Mouse (Mus musculus) heart, embryonic 12.5 days (tissue): ENCODE data around the gene Ces1a. TPM values are rescaled to one million over a fixed set of nuclear protein-coding genes. Genes with fewer than 3 reads are reported as not detected.

Source experiments
- ATAC-seq: fragments of 200-750 bp; cut with Nextera tagmentation; 2 replicates; pipeline ENCODE4 v1.8.0; 2017; ENCODE audit warnings: moderate TSS enrichment, moderate library complexity; ENCODE audit not compliant: insufficient number of reproducible peaks, low FRiP score
- H3K27ac ChIP-seq: fragments of 300-500 bp; sonication (generic); 2 replicates; pipeline ENCODE4 v1.5.1; 2016; ENCODE audit warnings: mild to moderate bottlenecking, moderate library complexity; ENCODE audit not compliant: poor library complexity, severe bottlenecking
- H3K27me3 ChIP-seq: fragments of 300-500 bp; sonication (generic); replicated peaks from 2 replicates; pipeline ENCODE4 v1.6.1; 2016; ENCODE audit warnings: mild to moderate bottlenecking, moderate library complexity
- H3K36me3 ChIP-seq: fragments of 300-500 bp; sonication (generic); 2 replicates; pipeline ENCODE4 v1.6.1; 2016; ENCODE audit warnings: mild to moderate bottlenecking, moderate library complexity
- H3K4me1 ChIP-seq: fragments of 300-500 bp; sonication (generic); replicated peaks from 2 replicates; pipeline ENCODE4 v1.6.1; 2016; ENCODE audit warnings: mild to moderate bottlenecking
- H3K4me2 ChIP-seq: fragments of 300-500 bp; sonication (generic); 2 replicates; pipeline ENCODE4 v1.6.1; 2016; ENCODE audit warnings: mild to moderate bottlenecking, moderate library complexity
- H3K4me3 ChIP-seq: fragments of 300-500 bp; sonication (generic); 2 replicates; pipeline ENCODE4 v1.5.1; 2016; ENCODE audit warnings: mild to moderate bottlenecking
- H3K9ac ChIP-seq: fragments of 300-500 bp; sonication (generic); 2 replicates; pipeline ENCODE4 v1.6.1; 2016; ENCODE audit warnings: mild to moderate bottlenecking, moderate library complexity
- H3K9me3 ChIP-seq: fragments of 300-500 bp; sonication (generic); replicated peaks from 2 replicates; pipeline ENCODE4 v1.6.1; 2016; ENCODE audit warnings: mild to moderate bottlenecking, moderate library complexity
- WGBS: fragments of 180-500 bp; shearing (Covaris S2); methylation state at CpG from one replicate; pipeline ENCODE4 v1.1.7; 2016; 5-methylcytosine and 5-hydroxymethylcytosine counted together
- polyA plus RNA-seq: library from polyadenylated mRNA; unstranded; fragments of >200 nt; fragmentation: Nextera tagmentation; extraction: Ambion mirVana; gene quantifications from 2 replicates; pipeline ENCODE4 v1.2.1, GENCODE M21; 2016

Ces1a gene
- polyA plus RNA-seq: not detected in 2 replicates

- H3K27ac ChIP-seq: no peak within 1 kb of the TSS
- no peak for ATAC-seq
- 73% methylated on average over 3 of the region's 3 CpGs for WGBS
- no peaks in the 10 kb centered on the region for H3K4me1 ChIP-seq
- H3K27me3 ChIP-seq: no peaks in the 10 kb centered on the region
- H3K9me3 ChIP-seq: no peaks in the 10 kb centered on the region
- no peak within 1 kb of the TSS for H3K9ac ChIP-seq
- H3K36me3 ChIP-seq: no peaks in the 10 kb centered on the region
- no peak within 1 kb of the TSS for H3K4me2 ChIP-seq
- H3K4me3 ChIP-seq: no peak within 1 kb of the TSS
Measured at GRCm38 (mm10) chr8:93048092-93048491, at the start of gene Ces1a. Gene Ces1a (minus strand): TSS chr8:93048192.

DNA sequence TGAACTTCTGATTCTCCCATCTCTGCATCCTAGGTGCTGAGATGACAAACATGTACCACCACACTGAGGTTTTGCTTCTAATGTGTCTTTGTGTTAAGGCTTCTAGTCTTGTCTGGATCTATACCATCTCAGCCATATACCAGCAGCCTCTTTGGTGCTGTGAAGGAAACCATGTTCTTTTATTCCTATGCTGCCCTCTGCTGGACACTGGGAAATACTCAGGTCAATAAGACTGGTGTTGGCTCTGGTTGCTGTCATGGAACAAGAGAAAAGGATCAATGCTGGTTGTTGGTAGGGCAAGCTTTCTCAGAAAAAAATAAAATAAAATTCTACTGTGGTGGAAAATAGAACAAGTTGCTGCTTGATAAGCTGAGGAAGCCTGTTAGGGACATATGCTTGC, 47.4 kb upstream of the Ces1a start:
- Histone ChIP-seq H3K36me3 (no peaks in the 10 kb centered on the region), H3K27me3 (no peaks in the 10 kb centered on the region)
- ATAC-seq: no peak

GRCm38 (mm10) chr8:93091324-93091723, 43.3 kb upstream of the Ces1a start:
- H3K9me3 ChIP-seq: no peaks in the 10 kb centered on the region
- H3K27me3 ChIP-seq: no peaks in the 10 kb centered on the region
- no peak for ATAC-seq
- H3K27ac ChIP-seq: no peak overlapping the region
- peaks cover 3% of the 10 kb centered on the region; the same call in 1 of the 2 replicates for H3K4me1 ChIP-seq
- no peaks in the 10 kb centered on the region for H3K36me3 ChIP-seq
- 65% methylated on average over 1 of the region's 1 CpGs for WGBS
- H3K4me3 ChIP-seq: no peak overlapping the region
- H3K4me2 ChIP-seq: no peak overlapping the region
- no peak overlapping the region for H3K9ac ChIP-seq

More for the DNA sequence above, 47.4 kb upstream of the Ces1a start:
- Histone ChIP-seq H3K9me3 (no peaks in the 10 kb centered on the region), H3K9ac (no peak overlapping the region), H3K4me2 (no peak overlapping the region), H3K4me1 (no peaks in the 10 kb centered on the region), H3K4me3 (no peak overlapping the region), H3K27ac (no peak overlapping the region)

DNA sequence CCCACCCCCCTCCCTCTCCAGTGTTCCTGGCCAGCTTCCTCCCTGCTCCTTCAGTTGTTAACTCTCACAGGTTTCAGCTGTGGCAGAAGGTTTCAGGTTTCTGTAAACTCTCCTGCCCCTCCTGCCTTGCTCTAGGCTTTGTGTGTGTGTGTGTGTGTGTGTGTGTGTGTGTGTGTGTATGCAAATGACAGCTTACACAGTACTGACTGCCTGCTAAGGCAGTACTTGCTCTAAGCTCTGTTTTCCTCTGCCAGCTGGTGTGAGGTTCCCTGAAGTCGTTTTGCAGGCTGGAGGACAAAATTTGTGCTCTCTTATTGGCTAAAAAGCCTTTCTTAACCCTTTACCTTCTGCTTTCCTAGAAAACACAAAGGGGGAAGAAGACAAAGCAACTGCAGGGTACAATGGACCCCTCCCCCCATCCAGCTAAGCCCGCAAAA, 40.7 kb upstream of the Ces1a start:
- Histone ChIP-seq H3K9ac (no peak overlapping the region), H3K4me1 (peaks cover 3% of the 10 kb centered on the region; the same call in 1 of the 2 replicates), H3K27ac (no peak overlapping the region), H3K4me2 (0 out of 2 replicates have a peak overlapping the region, but pooled peaks have one; percentile 24), H3K36me3 (no peaks in the 10 kb centered on the region), H3K4me3 (no peak overlapping the region), H3K27me3 (no peaks in the 10 kb centered on the region), H3K9me3 (no peaks in the 10 kb centered on the region)
- ATAC-seq: no peak
- 6% methylated on average over 2 of the region's 2 CpGs for WGBS

DNA sequence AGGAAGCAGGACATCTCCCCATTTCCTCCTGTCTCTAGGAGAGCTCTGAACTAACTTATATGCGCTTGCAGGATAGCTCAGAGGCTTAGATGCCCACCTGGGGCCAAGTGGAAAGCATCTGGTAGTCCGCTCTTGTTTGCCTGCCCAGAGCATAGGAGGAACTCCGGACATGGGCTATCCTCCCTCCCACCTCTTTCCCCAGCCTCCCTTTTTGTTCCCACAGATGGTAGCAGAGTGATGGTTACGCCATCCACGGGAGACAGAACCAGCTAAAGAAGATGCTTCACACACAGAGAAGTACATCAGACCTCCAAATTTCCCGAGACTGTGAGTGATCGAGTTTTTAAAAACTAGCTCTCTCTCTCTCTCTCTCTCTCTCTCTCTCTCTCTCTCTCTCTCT, 40.2 kb upstream of the Ces1a start:
- peak overlapping the region; percentile 24; the same call in 1 of the 2 replicates for H3K4me2 ChIP-seq
- no peak overlapping the region for H3K27ac ChIP-seq
- no peaks in the 10 kb centered on the region for H3K9me3 ChIP-seq
- ATAC-seq: no peak
- H3K27me3 ChIP-seq: no peaks in the 10 kb centered on the region
- H3K4me3 ChIP-seq: no peak overlapping the region
- H3K36me3 ChIP-seq: no peaks in the 10 kb centered on the region
- WGBS: 33% methylated on average over 7 of the region's 7 CpGs
- H3K9ac ChIP-seq: no peak overlapping the region
- H3K4me1 ChIP-seq: peaks cover 3% of the 10 kb centered on the region; the same call in 1 of the 2 replicates

DNA sequence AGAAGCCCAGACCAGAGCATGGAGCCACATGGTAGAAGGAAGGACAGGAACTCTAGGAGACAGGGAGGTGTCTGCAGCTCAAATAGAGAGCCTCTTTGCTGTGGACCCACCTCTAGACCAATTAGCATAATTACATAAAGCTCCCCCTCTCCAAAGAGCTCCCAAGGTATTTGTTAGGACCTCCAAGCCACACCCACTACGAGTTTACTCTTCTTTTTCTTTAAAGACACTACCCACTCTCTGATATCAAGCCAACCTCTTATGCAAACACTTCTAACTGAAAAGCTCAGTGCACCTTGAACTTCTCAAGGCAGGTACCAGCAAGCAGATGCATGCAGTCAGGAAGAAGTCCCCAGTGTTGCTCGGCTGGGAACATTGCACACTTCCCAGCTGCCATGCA, 31.9 kb upstream of the Ces1a start, which contains the start of gene Ces1b:
Gene Ces1b, minus strand, starts transcription at position 131 of the 400 bp plus-strand sequence.
- H3K27ac ChIP-seq: no peak within 1 kb of the TSS
- no peaks in the 10 kb centered on the region for H3K4me1 ChIP-seq
- H3K27me3 ChIP-seq: no peaks in the 10 kb centered on the region
- H3K9ac ChIP-seq: no peak within 1 kb of the TSS
- H3K4me3 ChIP-seq: no peak within 1 kb of the TSS
- no peak for ATAC-seq
- 65% methylated on average over 2 of the region's 2 CpGs for WGBS
- no peaks in the 10 kb centered on the region for H3K36me3 ChIP-seq
- no peaks in the 10 kb centered on the region for H3K9me3 ChIP-seq
- no peak within 1 kb of the TSS for H3K4me2 ChIP-seq

DNA sequence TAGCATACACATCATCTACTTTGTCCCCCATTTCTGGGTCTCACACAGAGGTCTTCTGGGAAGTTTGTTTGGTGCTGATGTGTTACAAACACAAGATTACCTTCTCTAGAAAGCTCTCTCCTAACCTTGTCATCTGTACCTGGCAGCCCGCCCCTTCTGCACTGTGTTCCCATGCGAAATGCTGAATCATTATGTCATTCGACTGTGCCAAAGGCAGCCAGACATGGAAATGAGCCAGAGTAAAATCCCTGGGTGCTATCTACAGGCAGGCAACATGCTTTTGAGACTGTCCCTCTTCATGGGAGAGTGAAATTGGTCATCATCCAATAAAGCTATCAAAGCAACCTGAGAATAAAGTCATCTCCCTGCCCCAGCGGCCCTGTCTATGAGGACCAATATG, 27.3 kb upstream of the Ces1a start:
- no peaks in the 10 kb centered on the region for H3K27me3 ChIP-seq
- 84% methylated on average over 4 of the region's 4 CpGs for WGBS
- no peak overlapping the region for H3K4me3 ChIP-seq
- H3K4me2 ChIP-seq: no peak overlapping the region
- H3K36me3 ChIP-seq: no peaks in the 10 kb centered on the region
- H3K4me1 ChIP-seq: no peaks in the 10 kb centered on the region
- H3K9ac ChIP-seq: no peak overlapping the region
- H3K9me3 ChIP-seq: no peaks in the 10 kb centered on the region
- ATAC-seq: no peak
- no peak overlapping the region for H3K27ac ChIP-seq

DNA sequence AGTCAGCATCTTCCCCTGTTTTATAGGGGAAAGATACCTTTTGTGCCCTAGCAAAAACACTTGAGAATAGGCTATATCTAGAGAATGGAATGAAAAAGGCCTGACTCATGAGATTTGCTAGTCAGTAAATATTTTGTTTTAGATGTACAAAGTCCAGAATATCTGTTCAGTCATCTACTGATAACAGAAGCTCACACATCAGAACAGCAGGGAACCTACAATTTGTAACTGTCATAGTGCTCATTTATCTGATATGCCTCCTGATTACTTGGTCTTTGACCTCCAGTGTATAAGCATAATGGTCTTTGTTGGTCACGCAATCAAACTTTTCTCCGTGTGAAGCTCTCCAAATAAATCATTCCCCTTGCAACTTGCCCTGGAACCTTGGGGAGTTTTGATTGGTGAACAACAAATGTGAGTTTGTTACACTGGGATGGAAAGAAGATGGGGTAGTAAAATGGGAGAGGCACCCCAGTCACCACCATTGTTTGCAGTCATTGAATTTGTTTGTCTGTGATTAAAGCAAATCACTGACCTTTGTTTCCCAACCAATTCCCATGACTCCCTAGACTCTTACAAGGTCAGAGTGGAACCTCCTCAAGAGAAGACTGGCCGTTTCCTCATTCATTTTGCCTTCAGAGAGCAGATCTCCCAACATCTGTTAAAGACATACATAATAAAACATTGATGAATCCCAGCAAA, 15.6 kb upstream of the Ces1a start:
- Histone ChIP-seq H3K36me3 (no peaks in the 10 kb centered on the region), H3K4me3 (no peak overlapping the region), H3K4me2 (no peak overlapping the region), H3K27ac (no peak overlapping the region), H3K4me1 (no peaks in the 10 kb centered on the region), H3K9me3 (no peaks in the 10 kb centered on the region), H3K27me3 (no peaks in the 10 kb centered on the region; the same call in 1 of the 2 replicates), H3K9ac (no peak overlapping the region)
- 71% methylated on average over 3 of the region's 3 CpGs for WGBS
- no peak for ATAC-seq

GRCm38 (mm10) chr8:93059185-93059584, 11.2 kb upstream of the Ces1a start:
- ATAC-seq: no peak
- no peak overlapping the region for H3K4me2 ChIP-seq
- WGBS: 10% methylated on average over 2 of the region's 2 CpGs
- no peaks in the 10 kb centered on the region for H3K36me3 ChIP-seq
- H3K27me3 ChIP-seq: no peaks in the 10 kb centered on the region; the same call in 1 of the 2 replicates
- H3K27ac ChIP-seq: no peak overlapping the region
- H3K4me3 ChIP-seq: no peak overlapping the region
- H3K4me1 ChIP-seq: peaks cover 4% of the 10 kb centered on the region
- H3K9ac ChIP-seq: no peak overlapping the region
- H3K9me3 ChIP-seq: no peaks in the 10 kb centered on the region

- H3K27ac ChIP-seq: no peak overlapping the region
- ATAC-seq: no peak
Measured at GRCm38 (mm10) chr8:93055238-93055637, 7.2 kb upstream of the Ces1a start.

DNA sequence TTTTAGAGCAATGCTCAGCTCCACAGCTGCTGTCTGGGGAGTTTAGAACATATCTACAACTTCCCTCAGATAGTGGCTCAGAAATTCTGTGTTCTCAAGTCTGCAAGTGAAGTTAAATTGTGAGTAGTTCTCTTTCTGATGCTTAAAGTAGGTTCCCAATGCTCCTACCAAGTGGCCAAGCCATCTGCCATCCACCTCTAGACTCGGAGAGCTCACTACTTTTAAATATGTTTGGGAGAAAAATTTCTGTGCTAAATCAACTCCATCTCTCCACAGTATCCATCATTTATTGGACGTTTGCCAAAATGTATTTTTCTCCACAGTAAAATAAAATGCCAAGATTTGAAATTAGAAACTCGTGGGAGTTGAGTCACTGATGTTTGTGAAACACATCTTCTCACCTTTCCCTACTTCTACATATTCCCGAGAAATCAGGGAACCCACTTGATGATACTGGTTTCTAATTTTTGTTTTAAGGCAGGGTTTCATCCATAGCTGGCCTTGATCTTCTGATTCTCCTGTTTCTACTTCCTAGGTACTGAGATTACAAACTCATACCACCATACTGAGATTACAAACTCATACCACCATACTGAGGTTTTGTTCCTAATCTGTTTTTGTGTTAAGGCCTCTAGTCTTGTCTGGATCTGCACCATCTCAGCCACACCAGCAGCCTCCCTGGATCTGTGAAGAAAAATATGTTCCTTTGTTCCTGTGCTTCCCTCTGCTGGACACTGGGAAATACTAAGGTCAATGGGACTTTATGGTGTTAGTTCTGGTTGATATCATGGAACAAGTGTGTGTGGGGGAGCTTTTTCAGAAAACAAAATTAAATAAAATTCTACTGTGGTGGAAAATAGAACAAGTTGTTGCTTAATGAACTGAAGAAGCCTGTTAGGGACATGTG, 771 bp upstream of the Ces1a start:
- no peak for ATAC-seq
- no peaks in the 10 kb centered on the region for H3K9me3 ChIP-seq
- no peak overlapping the region for H3K9ac ChIP-seq
- H3K4me1 ChIP-seq: no peaks in the 10 kb centered on the region
- no peak overlapping the region for H3K27ac ChIP-seq
- no peaks in the 10 kb centered on the region for H3K36me3 ChIP-seq
- H3K4me2 ChIP-seq: no peak overlapping the region
- 60% methylated on average over 4 of the region's 4 CpGs for WGBS
- H3K27me3 ChIP-seq: no peaks in the 10 kb centered on the region
- H3K4me3 ChIP-seq: no peak overlapping the region

More at GRCm38 (mm10) chr8:93055238-93055637, 7.2 kb upstream of the Ces1a start:
- no peaks in the 10 kb centered on the region for H3K9me3 ChIP-seq
- no peak overlapping the region for H3K9ac ChIP-seq
- no peak overlapping the region for H3K4me3 ChIP-seq
- H3K36me3 ChIP-seq: no peaks in the 10 kb centered on the region
- 24% methylated on average over 2 of the region's 2 CpGs for WGBS
- H3K4me1 ChIP-seq: peaks cover 4% of the 10 kb centered on the region
- H3K4me2 ChIP-seq: no peak overlapping the region
- no peaks in the 10 kb centered on the region; the same call in 1 of the 2 replicates for H3K27me3 ChIP-seq
